Comparison of ENCODE assay signal across 7 mouse cellular contexts in genomic region chr3:96597435-96597891, GRCm38 (mm10). TPM values are rescaled to one million over a fixed set of nuclear protein-coding genes. Genes with fewer than 3 reads are reported as not detected.
A peak's percentile ranks its signal among the peaks of the same experiment; 100 is the strongest.
DNase-seq lines count a peak whose midpoint lies in the region; ATAC-seq and TF ChIP-seq lines count a peak whose summit lies in the region.

No protein-coding gene starts in this region.

- peak overlapping the region; percentile 46 for H3K4me3 ChIP-seq in lung, embryonic 15.5 days
- peak overlapping the region; percentile 73 for H3K4me3 ChIP-seq in cerebellum, adult 2 months (replicated peaks; ENCODE audit: insufficient read depth, low read depth, low read length)
- H3K4me3 ChIP-seq in forebrain, embryonic 12.5 days (replicated peaks), result peak overlapping the region; percentile 49
- H3K4me3 ChIP-seq in intestine, embryonic 16.5 days (ENCODE audit: low read length), result peak overlapping the region; percentile 56
- peak overlapping the region; percentile 60 for H3K4me3 ChIP-seq in midbrain, postnatal 0 days (ENCODE audit: low read depth, low read length)

- H3K9me3 ChIP-seq in lung, embryonic 15.5 days, result no peaks in the 10 kb centered on the region
- no peaks in the 10 kb centered on the region for H3K9me3 ChIP-seq in forebrain, embryonic 12.5 days
- H3K9me3 ChIP-seq in intestine, embryonic 16.5 days (ENCODE audit: control insufficient read depth, low read length), result no peaks in the 10 kb centered on the region
- no peaks in the 10 kb centered on the region for H3K9me3 ChIP-seq in midbrain, postnatal 0 days (ENCODE audit: low read length)

- peak overlapping the region; percentile 70 for H3K27ac ChIP-seq in lung, embryonic 15.5 days
- H3K27ac ChIP-seq in cerebellum, adult 2 months (ENCODE audit: insufficient read depth, low read length), result peak overlapping the region; percentile 99
- peak overlapping the region; percentile 36; the same call in 1 of the 2 replicates for H3K27ac ChIP-seq in forebrain, embryonic 12.5 days
- peak overlapping the region; percentile 66 for H3K27ac ChIP-seq in intestine, embryonic 16.5 days (ENCODE audit: low read length)
- H3K27ac ChIP-seq in midbrain, postnatal 0 days (ENCODE audit: low read depth, low read length), result peak overlapping the region; percentile 77

- peaks cover 44% of the 10 kb centered on the region for H3K27me3 ChIP-seq in lung, embryonic 15.5 days
- H3K27me3 ChIP-seq in cerebellum, adult 2 months (ENCODE audit: control insufficient read depth, insufficient read depth, low read length), result no peaks in the 10 kb centered on the region
- H3K27me3 ChIP-seq in forebrain, embryonic 12.5 days, result peaks cover 37% of the 10 kb centered on the region
- peaks cover 20% of the 10 kb centered on the region for H3K27me3 ChIP-seq in intestine, embryonic 16.5 days (replicated peaks; ENCODE audit: control insufficient read depth, insufficient read depth, low read length)
- H3K27me3 ChIP-seq in midbrain, postnatal 0 days (ENCODE audit: insufficient read depth, low read length), result no peaks in the 10 kb centered on the region

- no peak for ATAC-seq in lung, embryonic 15.5 days (ENCODE audit: borderline replicate concordance, extremely low read depth, low FRiP score, low TSS enrichment)
- ATAC-seq in forebrain, embryonic 12.5 days (ENCODE audit: low FRiP score), result 0 out of 2 replicates have a peak, but pooled peaks have one; percentile 2
- no peak for ATAC-seq in intestine, embryonic 16.5 days
- no peak for ATAC-seq in midbrain, postnatal 0 days (ENCODE audit: low FRiP score)

- under 1% methylated on average over 40 of the region's 40 CpGs for WGBS in lung, embryonic 15.5 days
- WGBS in cerebellum, adult 2 months, result under 1% methylated on average over 40 of the region's 40 CpGs
- WGBS in forebrain, embryonic 12.5 days, result under 1% methylated on average over 40 of the region's 40 CpGs
- under 1% methylated on average over 40 of the region's 40 CpGs for WGBS in intestine, embryonic 16.5 days
- WGBS in midbrain, postnatal 0 days, result under 1% methylated on average over 40 of the region's 40 CpGs

- no peak for DNase-seq in lung, postnatal 14 days
- DNase-seq in cerebellum, adult 2 months, result peak; percentile 64 to 75
- peak; percentile 50 for DNase-seq in midbrain, postnatal 0 days (ENCODE audit: low spot score)
- no peak for DNase-seq in natural killer cell, adult 2 months (ENCODE audit: low spot score in 2 of 2)

- TF ChIP-seq CTCF in cerebellum, adult 2 months (IDR thresholded peaks at IDR 0.05; ENCODE audit: borderline replicate concordance, insufficient read depth, low read depth, low read length), result no peak
- no peak for TF ChIP-seq CTCF in midbrain, postnatal 0 days (IDR thresholded peaks at IDR 0.05)

- no peaks in the 10 kb centered on the region for H3K36me3 ChIP-seq in lung, embryonic 15.5 days
- no peaks in the 10 kb centered on the region for H3K36me3 ChIP-seq in forebrain, embryonic 12.5 days (replicated peaks)
- no peaks in the 10 kb centered on the region for H3K36me3 ChIP-seq in intestine, embryonic 16.5 days (ENCODE audit: control insufficient read depth, insufficient read depth, low read length)
- no peaks in the 10 kb centered on the region for H3K36me3 ChIP-seq in midbrain, postnatal 0 days (ENCODE audit: insufficient read depth, low read length)

- H3K4me2 ChIP-seq in lung, embryonic 15.5 days, result peak overlapping the region; percentile 96
- peak overlapping the region; percentile 95 for H3K4me2 ChIP-seq in forebrain, embryonic 12.5 days
- H3K4me2 ChIP-seq in intestine, embryonic 16.5 days (ENCODE audit: low read depth, low read length), result peak overlapping the region; percentile 90
- H3K4me2 ChIP-seq in midbrain, postnatal 0 days (ENCODE audit: low read depth, low read length, poor library complexity, severe bottlenecking), result peak overlapping the region; percentile 96

- peak overlapping the region; percentile 50 for H3K9ac ChIP-seq in lung, embryonic 15.5 days
- peak overlapping the region; percentile 72 for H3K9ac ChIP-seq in forebrain, embryonic 12.5 days
- H3K9ac ChIP-seq in intestine, embryonic 16.5 days (ENCODE audit: low read depth, low read length), result peak overlapping the region; percentile 72
- peak overlapping the region; percentile 81 for H3K9ac ChIP-seq in midbrain, postnatal 0 days (replicated peaks; ENCODE audit: low read length, poor library complexity, severe bottlenecking)

- peaks cover 44% of the 10 kb centered on the region for H3K4me1 ChIP-seq in lung, embryonic 15.5 days
- H3K4me1 ChIP-seq in cerebellum, adult 2 months (ENCODE audit: control insufficient read depth, insufficient read depth, low read length), result peaks cover 15% of the 10 kb centered on the region
- peaks cover 68% of the 10 kb centered on the region for H3K4me1 ChIP-seq in forebrain, embryonic 12.5 days
- peaks cover 27% of the 10 kb centered on the region for H3K4me1 ChIP-seq in intestine, embryonic 16.5 days (ENCODE audit: control insufficient read depth, insufficient read depth, low read length)
- H3K4me1 ChIP-seq in midbrain, postnatal 0 days (ENCODE audit: insufficient read depth, low read length), result peaks cover 11% of the 10 kb centered on the region; the same call in 1 of the 2 replicates

- TF ChIP-seq POLR2A in cerebellum, adult 2 months (IDR thresholded peaks at IDR 0.05; ENCODE audit: borderline replicate concordance, insufficient read depth, low read length), result peak; percentile 45; the same call in 1 of the 2 replicates

RNA-seq across cellular contexts. Expression of gene Ankrd34a, which starts 1.0 kb away (rescaled TPM):
- 1.8 and 2.2 TPM in 2 replicates for polyA plus RNA-seq in lung, embryonic 15.5 days (2015; fragmentation: Nextera tagmentation; extraction: Ambion mirVana)
- polyA plus RNA-seq in cerebellum, adult 2 months (2012; rRNA removed), result 53.2 and 58.1 TPM in 2 replicates
- polyA plus RNA-seq in forebrain, embryonic 12.5 days (2016; fragmentation: Nextera tagmentation; extraction: Ambion mirVana), result 4.0 and 4.4 TPM in 2 replicates
- polyA plus RNA-seq in intestine, embryonic 16.5 days (2015; fragmentation: Nextera tagmentation; extraction: Ambion mirVana), result 2.0 and 2.1 TPM in 2 replicates
- 21.5 and 32.7 TPM in 2 replicates for total RNA-seq in midbrain, postnatal 0 days (2014; rRNA removed)
- 16.3 and 21.0 TPM in 2 replicates for polyA plus RNA-seq in midbrain, postnatal 0 days (2015; fragmentation: Nextera tagmentation; extraction: Ambion mirVana)

RNA-seq across cellular contexts. Expression of gene Polr3gl, which starts 3.5 kb away (rescaled TPM):
- 38.3 and 39.8 TPM in 2 replicates for polyA plus RNA-seq in lung, embryonic 15.5 days (2015; fragmentation: Nextera tagmentation; extraction: Ambion mirVana)
- polyA plus RNA-seq in cerebellum, adult 2 months (2012; rRNA removed), result 53.1 and 55.5 TPM in 2 replicates
- 40.1 and 40.7 TPM in 2 replicates for polyA plus RNA-seq in forebrain, embryonic 12.5 days (2016; fragmentation: Nextera tagmentation; extraction: Ambion mirVana)
- polyA plus RNA-seq in intestine, embryonic 16.5 days (2015; fragmentation: Nextera tagmentation; extraction: Ambion mirVana), result 23.1 and 24.4 TPM in 2 replicates
- 13.2 and 16.2 TPM in 2 replicates for total RNA-seq in midbrain, postnatal 0 days (2014; rRNA removed)
- polyA plus RNA-seq in midbrain, postnatal 0 days (2015; fragmentation: Nextera tagmentation; extraction: Ambion mirVana), result 29.4 and 32.0 TPM in 2 replicates

RNA-seq across cellular contexts. Expression of gene Lix1l, which starts 3.5 kb away (rescaled TPM):
- polyA plus RNA-seq in lung, embryonic 15.5 days (2015; fragmentation: Nextera tagmentation; extraction: Ambion mirVana), result 6.9 and 7.9 TPM in 2 replicates
- 23.9 and 24.7 TPM in 2 replicates for polyA plus RNA-seq in cerebellum, adult 2 months (2012; rRNA removed)
- 5.8 and 6.2 TPM in 2 replicates for polyA plus RNA-seq in forebrain, embryonic 12.5 days (2016; fragmentation: Nextera tagmentation; extraction: Ambion mirVana)
- 4.8 TPM in 2 replicates for polyA plus RNA-seq in intestine, embryonic 16.5 days (2015; fragmentation: Nextera tagmentation; extraction: Ambion mirVana)
- total RNA-seq in midbrain, postnatal 0 days (2014; rRNA removed), result 38.0 and 52.9 TPM in 2 replicates
- 3.2 TPM in 2 replicates for polyA plus RNA-seq in midbrain, postnatal 0 days (2015; fragmentation: Nextera tagmentation; extraction: Ambion mirVana)

RNA-seq across cellular contexts. Expression of gene Gm16253, which starts 20.7 kb away (rescaled TPM):
- 1.1 and 1.3 TPM in 2 replicates for polyA plus RNA-seq in lung, embryonic 15.5 days (2015; fragmentation: Nextera tagmentation; extraction: Ambion mirVana)
- polyA plus RNA-seq in cerebellum, adult 2 months (2012; rRNA removed), result not detected in 2 replicates
- 1.3 and 1.7 TPM in 2 replicates for polyA plus RNA-seq in forebrain, embryonic 12.5 days (2016; fragmentation: Nextera tagmentation; extraction: Ambion mirVana)
- 0.45 and 0.97 TPM in 2 replicates for polyA plus RNA-seq in intestine, embryonic 16.5 days (2015; fragmentation: Nextera tagmentation; extraction: Ambion mirVana)
- not detected in 2 replicates for total RNA-seq in midbrain, postnatal 0 days (2014; rRNA removed)
- polyA plus RNA-seq in midbrain, postnatal 0 days (2015; fragmentation: Nextera tagmentation; extraction: Ambion mirVana), result 0.52 TPM in 1 of 2 replicates, not detected in the other

RNA-seq across cellular contexts. Expression of gene Rbm8a, which starts 32.3 kb away (rescaled TPM):
- 127 and 128 TPM in 2 replicates for polyA plus RNA-seq in lung, embryonic 15.5 days (2015; fragmentation: Nextera tagmentation; extraction: Ambion mirVana)
- polyA plus RNA-seq in cerebellum, adult 2 months (2012; rRNA removed), result 44.6 and 45.4 TPM in 2 replicates
- 164 and 181 TPM in 2 replicates for polyA plus RNA-seq in forebrain, embryonic 12.5 days (2016; fragmentation: Nextera tagmentation; extraction: Ambion mirVana)
- 100 and 103 TPM in 2 replicates for polyA plus RNA-seq in intestine, embryonic 16.5 days (2015; fragmentation: Nextera tagmentation; extraction: Ambion mirVana)
- total RNA-seq in midbrain, postnatal 0 days (2014; rRNA removed), result 23.8 and 25.0 TPM in 2 replicates
- 115 and 118 TPM in 2 replicates for polyA plus RNA-seq in midbrain, postnatal 0 days (2015; fragmentation: Nextera tagmentation; extraction: Ambion mirVana)

Comparison
In these comparisons a context has a peak if more than half of its experiments do, and no peak if none do; other contexts are left out.
1. H3K27ac ChIP-seq: peak in every context shown above with its lines; median percentile 99 in cerebellum, adult 2 months; 77 in midbrain, postnatal 0 days; 70 in lung, embryonic 15.5 days; 66 in intestine, embryonic 16.5 days; 36 in forebrain, embryonic 12.5 days.
2. DNase-seq: peak in cerebellum, adult 2 months (2 of 2) and midbrain, postnatal 0 days (single experiment); none in lung, postnatal 14 days (single experiment) and natural killer cell, adult 2 months (0 of 2).
3. Peak in every context shown above with its lines, with median percentiles within 50 percentile points of each other: H3K4me2 ChIP-seq, H3K4me3 ChIP-seq and H3K9ac ChIP-seq.